Mouse (Mus musculus) hindbrain, postnatal 0 days (tissue): ENCODE measurements at regions not wholly inside any gene's neighbourhood (a gene's known extent, or its start where the extent isn't known, plus 50 kb on each side); places are given as distances from the start of the nearest gene placed in this dataset.

Experiments used
- ATAC-seq: fragments of 200-750 bp; cut with Nextera tagmentation; 2 replicates; pipeline ENCODE4 v1.8.0; 2017; ENCODE audit warnings: mild to moderate bottlenecking, moderate TSS enrichment, moderate library complexity
- DNase-seq: peaks from one replicate; pipeline ENCODE4 v3.0.0-alpha.2; 2015; ENCODE audit warnings: low spot score
- H3K27ac ChIP-seq: fragments of 300-500 bp; sonication (generic); 2 replicates; pipeline ENCODE4 v1.5.1; 2014; ENCODE audit warnings: mild to moderate bottlenecking
- H3K27me3 ChIP-seq: fragments of 300-500 bp; sonication (generic); 2 replicates; pipeline ENCODE4 v1.6.1; 2014; ENCODE audit warnings: low read length, mixed read lengths; ENCODE audit not compliant: insufficient read depth
- H3K36me3 ChIP-seq: fragments of 300-500 bp; sonication (generic); 2 replicates; pipeline ENCODE4 v1.6.1; 2014; ENCODE audit warnings: low read length, mixed read lengths; ENCODE audit not compliant: insufficient read depth
- H3K4me1 ChIP-seq: fragments of 300-500 bp; sonication (generic); 2 replicates; pipeline ENCODE4 v1.6.1; 2014; ENCODE audit warnings: antibody characterized with exemption, low read length, mixed read lengths; ENCODE audit not compliant: insufficient read depth
- H3K4me2 ChIP-seq: fragments of 300-500 bp; sonication (generic); 2 replicates; pipeline ENCODE4 v1.6.1; 2014; ENCODE audit warnings: low read depth, mild to moderate bottlenecking, low read length, moderate library complexity, mixed read lengths
- H3K4me3 ChIP-seq: fragments of 300-500 bp; sonication (generic); 2 replicates; pipeline ENCODE4 v1.5.1; 2014; ENCODE audit warnings: low read length
- H3K9ac ChIP-seq: fragments of 300-500 bp; sonication (generic); replicated peaks from 2 replicates; pipeline ENCODE4 v1.6.1; 2014; ENCODE audit warnings: mild to moderate bottlenecking, low read length, moderate library complexity, mixed read lengths
- H3K9me3 ChIP-seq: fragments of 300-500 bp; sonication (generic); 2 replicates; pipeline ENCODE4 v1.6.1; 2016; ENCODE audit warnings: low read length, mixed read lengths
- CTCF ChIP-seq: IDR thresholded peaks from 2 replicates; pipeline ENCODE4 v1.5.1; 2016; ENCODE audit warnings: antibody characterized with exemption, control low read depth, low read depth
- whole genome bisulfite sequencing: fragments of 180-500 bp; shearing (Covaris S2); extraction: QIAGEN DNeasy Blood & Tissue Kit; methylation state at CpG from one replicate; pipeline ENCODE4 v1.1.7; 2014; 5-methylcytosine and 5-hydroxymethylcytosine counted together

DNA sequence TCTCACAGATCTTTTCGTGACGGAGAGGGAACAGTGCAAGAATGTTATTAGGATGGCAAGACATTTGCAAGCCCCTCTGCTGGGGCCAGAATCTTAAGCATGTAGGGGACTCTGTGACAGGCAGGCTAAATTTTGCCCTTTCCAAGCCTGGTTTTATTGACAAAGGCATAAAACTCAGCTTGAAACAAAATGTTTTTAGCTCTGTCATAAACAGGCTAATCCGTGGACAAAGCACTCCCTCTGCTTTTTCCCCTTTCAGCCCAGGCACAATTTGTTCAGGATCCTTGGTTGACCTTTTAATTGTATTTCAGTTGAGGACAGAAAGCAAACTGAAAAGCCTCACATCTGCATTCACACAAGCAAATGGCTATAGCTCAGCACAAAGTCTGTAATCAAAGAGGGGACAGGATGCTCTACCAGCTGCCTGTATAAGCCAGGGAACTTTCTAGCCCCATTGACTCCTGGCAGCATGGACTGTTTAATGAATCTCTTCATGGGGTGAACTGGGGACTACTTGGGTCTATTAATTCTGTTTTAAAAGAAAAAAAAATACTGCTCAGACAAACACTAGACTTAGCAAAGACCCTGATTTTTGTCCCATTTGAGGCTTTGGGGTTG lies 320.0 kb downstream of the 4930474N05Rik start:
- H3K4me3 ChIP-seq: no peak overlapping the region
- no peaks in the 10 kb centered on the region for H3K36me3 ChIP-seq
- no peak overlapping the region for H3K27ac ChIP-seq
- no peak overlapping the region for H3K4me2 ChIP-seq
- H3K9ac ChIP-seq: no peak overlapping the region
- DNase-seq (no peak), ATAC-seq (no peak)
- 30% methylated on average over 3 of the region's 3 CpGs for WGBS
- H3K27me3 ChIP-seq: no peaks in the 10 kb centered on the region
- TF ChIP-seq CTCF: no peak
- no peaks in the 10 kb centered on the region for H3K4me1 ChIP-seq
- no peaks in the 10 kb centered on the region for H3K9me3 ChIP-seq

DNA sequence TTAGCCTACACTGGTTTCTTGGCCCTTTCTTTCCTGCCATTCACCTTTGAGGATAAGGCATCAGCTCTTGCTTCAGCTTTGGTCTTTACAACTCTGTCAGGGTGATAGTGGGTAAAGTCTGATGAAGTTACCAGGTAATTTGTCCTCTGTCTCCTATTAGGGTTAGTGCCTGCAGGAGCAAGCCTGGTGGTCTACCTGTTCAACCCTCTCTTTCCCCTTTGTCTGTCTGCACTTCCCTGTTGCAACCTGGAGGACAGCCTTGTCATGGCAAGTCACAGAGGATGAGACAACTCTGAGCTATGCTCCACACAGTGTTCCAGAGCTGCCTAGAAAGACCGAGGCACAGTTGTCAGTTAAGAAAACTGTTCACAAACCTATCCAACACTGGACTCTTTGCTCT lies 319.5 kb downstream of the 4930474N05Rik start:
- DNase-seq: no peak
- no peak overlapping the region for H3K27ac ChIP-seq
- H3K4me3 ChIP-seq: no peak overlapping the region
- H3K9me3 ChIP-seq: no peaks in the 10 kb centered on the region
- no peaks in the 10 kb centered on the region for H3K4me1 ChIP-seq
- 58% methylated on average over 1 of the region's 1 CpGs for WGBS
- no peak overlapping the region for H3K9ac ChIP-seq
- H3K27me3 ChIP-seq: no peaks in the 10 kb centered on the region
- ATAC-seq: no peak
- H3K4me2 ChIP-seq: no peak overlapping the region
- H3K36me3 ChIP-seq: no peaks in the 10 kb centered on the region
- no peak for TF ChIP-seq CTCF
